8 mouse cellular contexts compared by ENCODE assay signal in the genomic region with DNA sequence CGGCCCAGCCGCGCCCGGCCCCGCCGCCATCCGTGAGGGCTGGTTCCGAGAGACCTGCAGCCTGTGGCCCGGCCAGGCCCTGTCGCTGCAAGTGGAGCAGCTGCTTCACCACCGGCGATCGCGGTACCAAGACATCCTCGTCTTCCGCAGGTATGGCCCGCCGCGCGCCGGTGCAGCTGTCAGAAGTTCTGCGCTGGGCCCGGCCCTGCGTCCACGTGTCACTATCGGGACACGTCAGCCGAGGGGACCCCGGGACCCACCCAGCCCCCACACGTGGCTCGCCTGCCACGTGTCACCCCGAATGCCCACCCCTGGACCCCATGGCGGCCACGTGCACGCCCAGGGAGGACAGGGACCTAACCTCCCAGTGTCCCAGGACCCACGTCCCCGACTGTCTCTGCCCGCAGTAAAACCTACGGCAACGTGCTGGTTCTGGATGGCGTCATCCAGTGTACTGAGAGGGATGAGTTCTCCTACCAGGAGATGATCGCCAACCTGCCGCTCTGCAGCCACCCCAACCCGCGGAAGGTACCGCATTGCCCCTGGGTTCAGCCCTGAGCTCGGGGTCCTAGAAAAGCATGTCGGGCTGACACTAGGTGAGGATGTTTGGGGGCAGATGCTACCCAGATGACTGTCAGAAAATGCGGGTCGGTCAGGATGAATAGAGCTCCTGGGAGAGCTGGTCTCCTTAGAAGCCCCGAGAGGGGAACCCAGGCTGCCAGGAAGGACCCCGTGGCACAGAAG. TPM values are rescaled to one million over a fixed set of nuclear protein-coding genes. Genes with fewer than 3 reads are reported as not detected.
DNase-seq lines count a peak whose midpoint lies in the region; ATAC-seq and TF ChIP-seq lines count a peak whose summit lies in the region.

No protein-coding gene starts in this region.

- H3K9me3 ChIP-seq in embryonic facial prominence, embryonic 10.5 days: no peaks in the 10 kb centered on the region
- no peaks in the 10 kb centered on the region for H3K9me3 ChIP-seq in hindbrain, postnatal 0 days (ENCODE audit: low read length)
- no peaks in the 10 kb centered on the region for H3K9me3 ChIP-seq in midbrain, embryonic 11.5 days (ENCODE audit: control insufficient read depth, low read length)

- no peak for TF ChIP-seq CTCF in hindbrain, postnatal 0 days (IDR thresholded peaks at IDR 0.05; ENCODE audit: low read depth)

- peak overlapping the region; percentile 62 for H3K9ac ChIP-seq in hindbrain, postnatal 0 days (replicated peaks; ENCODE audit: low read length)
- H3K9ac ChIP-seq in midbrain, embryonic 11.5 days (ENCODE audit: low read length): peak overlapping the region; percentile 79

- peak overlapping the region; percentile 80 for H3K4me3 ChIP-seq in embryonic facial prominence, embryonic 10.5 days
- peak overlapping the region; percentile 82 for H3K4me3 ChIP-seq in hindbrain, postnatal 0 days (ENCODE audit: low read length)
- H3K4me3 ChIP-seq in midbrain, embryonic 11.5 days (ENCODE audit: low read depth, low read length): peak overlapping the region; percentile 65

- DNase-seq in layer of hippocampus, postnatal 14 days (ENCODE audit: low spot score in 2 of 2): peak; percentile 32 to 43
- DNase-seq in layer of hippocampus, adult 8-10 months (ENCODE audit: low spot score in 2 of 2): no peak
- DNase-seq in NIH3T3 (ENCODE audit: low read depth): peak; percentile 43
- no peak for DNase-seq in embryonic facial prominence, embryonic 10.5 days (ENCODE audit: low spot score)
- peak; percentile 61 for DNase-seq in hindbrain, postnatal 0 days (ENCODE audit: low spot score)
- no peak for DNase-seq in midbrain, embryonic 11.5 days (ENCODE audit: low spot score, missing footprints)
- no peak for DNase-seq in thymus, adult 18-20 months
- DNase-seq in ovary, postnatal 10 days (ENCODE audit: low spot score): no peak

- H3K27me3 ChIP-seq in embryonic facial prominence, embryonic 10.5 days (replicated peaks; ENCODE audit: low read depth, poor library complexity, severe bottlenecking): no peaks in the 10 kb centered on the region
- H3K27me3 ChIP-seq in hindbrain, postnatal 0 days (ENCODE audit: insufficient read depth, low read length): no peaks in the 10 kb centered on the region
- H3K27me3 ChIP-seq in midbrain, embryonic 11.5 days (ENCODE audit: control insufficient read depth, insufficient read depth, low read length): no peaks in the 10 kb centered on the region

- peak overlapping the region; percentile 89 for H3K27ac ChIP-seq in embryonic facial prominence, embryonic 10.5 days (replicated peaks)
- H3K27ac ChIP-seq in hindbrain, postnatal 0 days: peak overlapping the region; percentile 61; the same call in 1 of the 2 replicates
- no peak overlapping the region for H3K27ac ChIP-seq in midbrain, embryonic 11.5 days (ENCODE audit: low read depth, low read length)

- H3K36me3 ChIP-seq in embryonic facial prominence, embryonic 10.5 days (replicated peaks): peaks cover 44% of the 10 kb centered on the region
- peaks cover 27% of the 10 kb centered on the region for H3K36me3 ChIP-seq in hindbrain, postnatal 0 days (ENCODE audit: insufficient read depth, low read length)
- H3K36me3 ChIP-seq in midbrain, embryonic 11.5 days (ENCODE audit: control insufficient read depth, insufficient read depth, low read length): peaks cover 11% of the 10 kb centered on the region; the same call in 1 of the 2 replicates

- peaks cover 27% of the 10 kb centered on the region for H3K4me1 ChIP-seq in embryonic facial prominence, embryonic 10.5 days
- peaks cover 5% of the 10 kb centered on the region; the same call in 1 of the 2 replicates for H3K4me1 ChIP-seq in hindbrain, postnatal 0 days (ENCODE audit: insufficient read depth, low read length)
- peaks cover 13% of the 10 kb centered on the region for H3K4me1 ChIP-seq in midbrain, embryonic 11.5 days (ENCODE audit: control insufficient read depth, insufficient read depth, low read length)

- under 1% methylated on average over 53 of the region's 53 CpGs for WGBS in embryonic facial prominence, embryonic 10.5 days
- under 1% methylated on average over 52 of the region's 53 CpGs for WGBS in hindbrain, postnatal 0 days
- WGBS in midbrain, embryonic 11.5 days: under 1% methylated on average over 53 of the region's 53 CpGs

- H3K4me2 ChIP-seq in hindbrain, postnatal 0 days (ENCODE audit: low read depth, low read length): peak overlapping the region; percentile 86
- H3K4me2 ChIP-seq in midbrain, embryonic 11.5 days: peak overlapping the region; percentile 92

- ATAC-seq in hindbrain, postnatal 0 days: peak; percentile 52
- ATAC-seq in midbrain, embryonic 11.5 days (ENCODE audit: low FRiP score): no peak; the same call in 1 of the 2 replicates

RNA-seq across cellular contexts. Expression of a gene that starts 0.5 kb away (rescaled TPM):
- total RNA-seq in layer of hippocampus, postnatal 14 days (2021): 10 to 100 TPM; 69.0 to 73.3 TPM
- total RNA-seq in layer of hippocampus, adult 8-10 months (2022): 10 to 100 TPM; 66.5 to 78.3 (median 72.2) TPM
- polyA plus RNA-seq in embryonic facial prominence, embryonic 10.5 days (2016; fragmentation: Nextera tagmentation; extraction: Ambion mirVana): 248 and 267 TPM in 2 replicates
- 77.6 and 83.0 TPM in 2 replicates for total RNA-seq in hindbrain, postnatal 0 days (2014; rRNA removed)
- polyA plus RNA-seq in hindbrain, postnatal 0 days (2015; fragmentation: Nextera tagmentation; extraction: Ambion mirVana): 142 and 143 TPM in 2 replicates
- polyA plus RNA-seq in midbrain, embryonic 11.5 days (2014; fragmentation: Nextera tagmentation; extraction: Ambion mirVana): 146 and 163 TPM in 2 replicates

RNA-seq across cellular contexts. Expression of a gene that starts 10.5 kb away (rescaled TPM):
- total RNA-seq in layer of hippocampus, postnatal 14 days (2021): 1 to 10 TPM; 1.0 to 1.8 TPM
- total RNA-seq in layer of hippocampus, adult 8-10 months (2022): 1 to 10 TPM; 1.1 to 5.5 (median 2.9) TPM
- polyA plus RNA-seq in embryonic facial prominence, embryonic 10.5 days (2016; fragmentation: Nextera tagmentation; extraction: Ambion mirVana): 0.35 TPM in 1 of 2 replicates, not detected in the other
- 0.26 and 0.40 TPM in 2 replicates for total RNA-seq in hindbrain, postnatal 0 days (2014; rRNA removed)
- 0.49 TPM in 2 replicates for polyA plus RNA-seq in hindbrain, postnatal 0 days (2015; fragmentation: Nextera tagmentation; extraction: Ambion mirVana)
- polyA plus RNA-seq in midbrain, embryonic 11.5 days (2014; fragmentation: Nextera tagmentation; extraction: Ambion mirVana): 0.25 TPM in 1 of 2 replicates, not detected in the other

RNA-seq across cellular contexts. Expression of a gene that starts 33.6 kb away (rescaled TPM):
- 10 to 100 TPM; 48.9 to 52.4 TPM for total RNA-seq in layer of hippocampus, postnatal 14 days (2021)
- total RNA-seq in layer of hippocampus, adult 8-10 months (2022): 10 to 100 TPM; 50.1 to 52.6 (median 50.3) TPM
- polyA plus RNA-seq in embryonic facial prominence, embryonic 10.5 days (2016; fragmentation: Nextera tagmentation; extraction: Ambion mirVana): 98.8 and 108 TPM in 2 replicates
- 69.5 and 72.0 TPM in 2 replicates for total RNA-seq in hindbrain, postnatal 0 days (2014; rRNA removed)
- polyA plus RNA-seq in hindbrain, postnatal 0 days (2015; fragmentation: Nextera tagmentation; extraction: Ambion mirVana): 67.8 and 68.1 TPM in 2 replicates
- 101 and 107 TPM in 2 replicates for polyA plus RNA-seq in midbrain, embryonic 11.5 days (2014; fragmentation: Nextera tagmentation; extraction: Ambion mirVana)

RNA-seq across cellular contexts. Expression of a gene that starts 35.0 kb away (rescaled TPM):
- total RNA-seq in layer of hippocampus, postnatal 14 days (2021): 100 to 1,000 TPM; 199 to 208 TPM
- total RNA-seq in layer of hippocampus, adult 8-10 months (2022): 100 to 1,000 TPM; 172 to 235 (median 219) TPM
- 450 and 455 TPM in 2 replicates for polyA plus RNA-seq in embryonic facial prominence, embryonic 10.5 days (2016; fragmentation: Nextera tagmentation; extraction: Ambion mirVana)
- 160 and 205 TPM in 2 replicates for total RNA-seq in hindbrain, postnatal 0 days (2014; rRNA removed)
- polyA plus RNA-seq in hindbrain, postnatal 0 days (2015; fragmentation: Nextera tagmentation; extraction: Ambion mirVana): 116 and 121 TPM in 2 replicates
- 216 and 221 TPM in 2 replicates for polyA plus RNA-seq in midbrain, embryonic 11.5 days (2014; fragmentation: Nextera tagmentation; extraction: Ambion mirVana)

RNA-seq across cellular contexts. Expression of a gene that starts 51.3 kb away (rescaled TPM):
- not detected for total RNA-seq in layer of hippocampus, postnatal 14 days (2021)
- total RNA-seq in layer of hippocampus, adult 8-10 months (2022): not detected
- polyA plus RNA-seq in embryonic facial prominence, embryonic 10.5 days (2016; fragmentation: Nextera tagmentation; extraction: Ambion mirVana): not detected in 2 replicates
- total RNA-seq in hindbrain, postnatal 0 days (2014; rRNA removed): not detected in 2 replicates
- polyA plus RNA-seq in hindbrain, postnatal 0 days (2015; fragmentation: Nextera tagmentation; extraction: Ambion mirVana): not detected in 2 replicates
- polyA plus RNA-seq in midbrain, embryonic 11.5 days (2014; fragmentation: Nextera tagmentation; extraction: Ambion mirVana): not detected in 2 replicates

Comparison
In these comparisons a context has a peak if more than half of its experiments do, and no peak if none do; other contexts are left out.
1. DNase-seq: peak in layer of hippocampus, postnatal 14 days (2 of 2), NIH3T3 (single experiment) and hindbrain, postnatal 0 days (single experiment); none in layer of hippocampus, adult 8-10 months (0 of 2), embryonic facial prominence, embryonic 10.5 days (single experiment), midbrain, embryonic 11.5 days (single experiment), thymus, adult 18-20 months (0 of 2) and ovary, postnatal 10 days (single experiment).
2. Peak in every context shown above with its lines, with median percentiles within 50 percentile points of each other: H3K4me3 ChIP-seq.